Mouse (Mus musculus): ENCODE results near the gene Tex2.
A peak's percentile ranks its signal among the peaks of the same experiment; 100 is the strongest.

- TF ChIP-seq CTCF (IDR thresholded peaks at IDR 0.05; ENCODE audit: control insufficient read depth, insufficient read depth, low read length) (peak; percentile 91), POLR2A (IDR thresholded peaks at IDR 0.05; ENCODE audit: borderline replicate concordance, control insufficient read depth, low read depth, low read length) (no peak)
Observed at GRCm38 (mm10) chr11:106648347-106648746, 35.1 kb upstream of the Tex2 start.

All from bone marrow, adult 2 months (tissue).